1 mouse cellular context compared by ENCODE assay signal in genomic region chr5:122372192-122372769, GRCm38 (mm10).
TF ChIP-seq lines count a peak whose summit lies in the region.

TSS of gene Fam216a (minus strand) at chr5:122372364.

TF ChIP-seq in MEL, 35 proteins besides CTCF, POLR2A, EP300 and RAD21 (continued from another document):
- 0 out of 2 replicates have a peak, but pooled peaks have one; percentile 36 for TF ChIP-seq POLR2AphosphoS5 (IDR thresholded peaks at IDR 0.05; ENCODE audit: borderline replicate concordance, low read depth, low read length)
- TF ChIP-seq POLR2AphosphoS2 (IDR thresholded peaks at IDR 0.05; ENCODE audit: low read length) = peak; percentile 93
- peak; percentile 57; the same call in 1 of the 2 replicates for TF ChIP-seq GATA1 (IDR thresholded peaks at IDR 0.05; ENCODE audit: low read depth, low read length)
- TF ChIP-seq TCF12 (IDR thresholded peaks at IDR 0.05; ENCODE audit: low read depth, low read length) = peak; percentile 70
